Mouse (Mus musculus): ENCODE measurements around the gene Ptprs. TPM values are rescaled to one million over a fixed set of nuclear protein-coding genes. Genes with fewer than 3 reads are reported as not detected.

Ptprs gene
- polyA plus RNA-seq, 1 experiment from 2014 or later = 22.2 TPM

GRCm38 (mm10) chr17:56475584-56476401 lies 490 bp downstream of the Ptprs start:
- 1% methylated on average over 37 of the region's 66 CpGs for WGBS
- H3K27ac ChIP-seq (replicated peaks) = peak overlapping the region; percentile 53
- H3K4me2 ChIP-seq (replicated peaks; ENCODE audit: low read depth) = peak overlapping the region; percentile 94
- H3K4me1 ChIP-seq (replicated peaks; ENCODE audit: control insufficient read depth, insufficient read depth) = peaks cover 12% of the 10 kb centered on the region
- TF ChIP-seq EP300 (optimal IDR thresholded peaks at IDR 0.05) (no peak), CTCF (IDR thresholded peaks at IDR 0.05; ENCODE audit: low read depth) (no peak)
- DNase-seq (ENCODE audit: low spot score) = peak; percentile 27
- peak overlapping the region; percentile 67 for H3K9ac ChIP-seq (ENCODE audit: low read length)
- H3K27me3 ChIP-seq (ENCODE audit: control insufficient read depth, insufficient read depth, low read length) = peaks cover 3% of the 10 kb centered on the region; the same call in 1 of the 2 replicates
- ATAC-seq (ENCODE audit: low FRiP score, low TSS enrichment) = peak; percentile 7; the same call in 1 of the 2 replicates
- H3K36me3 ChIP-seq (ENCODE audit: control insufficient read depth, insufficient read depth, low read length) = no peaks in the 10 kb centered on the region
- H3K4me3 ChIP-seq (ENCODE audit: low read depth, low read length) = peak overlapping the region; percentile 64
- H3K9me3 ChIP-seq (ENCODE audit: control insufficient read depth, low read length) = no peaks in the 10 kb centered on the region

GRCm38 (mm10) chr17:56474831-56475581 lies 1.3 kb downstream of the Ptprs start:
- H3K4me3 ChIP-seq (ENCODE audit: low read depth, low read length) = peak overlapping the region; percentile 64
- peak overlapping the region; percentile 94 for H3K4me2 ChIP-seq (replicated peaks; ENCODE audit: low read depth)
- peak overlapping the region; percentile 67 for H3K9ac ChIP-seq (ENCODE audit: low read length)
- no peak overlapping the region for H3K27ac ChIP-seq (replicated peaks)
- TF ChIP-seq CTCF (IDR thresholded peaks at IDR 0.05; ENCODE audit: low read depth) (no peak), EP300 (optimal IDR thresholded peaks at IDR 0.05) (no peak)
- H3K4me1 ChIP-seq (replicated peaks; ENCODE audit: control insufficient read depth, insufficient read depth) = peaks cover 17% of the 10 kb centered on the region
- peaks cover 3% of the 10 kb centered on the region; the same call in 1 of the 2 replicates for H3K27me3 ChIP-seq (ENCODE audit: control insufficient read depth, insufficient read depth, low read length)
- ATAC-seq (ENCODE audit: low FRiP score, low TSS enrichment) (no peak), DNase-seq (ENCODE audit: low spot score) (peak; percentile 40)
- WGBS = 2% methylated on average over 24 of the region's 24 CpGs
- no peaks in the 10 kb centered on the region for H3K9me3 ChIP-seq (ENCODE audit: control insufficient read depth, low read length)
- no peaks in the 10 kb centered on the region for H3K36me3 ChIP-seq (ENCODE audit: control insufficient read depth, insufficient read depth, low read length)

GRCm38 (mm10) chr17:56474311-56474830 lies 1.9 kb downstream of the Ptprs start:
- Histone ChIP-seq H3K27ac (replicated peaks) (no peak overlapping the region), H3K4me2 (replicated peaks; ENCODE audit: low read depth) (peak overlapping the region; percentile 94), H3K4me3 (ENCODE audit: low read depth, low read length) (peak overlapping the region; percentile 64), H3K27me3 (ENCODE audit: control insufficient read depth, insufficient read depth, low read length) (peaks cover 3% of the 10 kb centered on the region; the same call in 1 of the 2 replicates), H3K9me3 (ENCODE audit: control insufficient read depth, low read length) (no peaks in the 10 kb centered on the region), H3K4me1 (replicated peaks; ENCODE audit: control insufficient read depth, insufficient read depth) (peaks cover 17% of the 10 kb centered on the region), H3K9ac (ENCODE audit: low read length) (peak overlapping the region; percentile 67), H3K36me3 (ENCODE audit: control insufficient read depth, insufficient read depth, low read length) (no peaks in the 10 kb centered on the region)
- WGBS = 4% methylated on average over 28 of the region's 32 CpGs
- ATAC-seq (ENCODE audit: low FRiP score, low TSS enrichment) = no peak
- TF ChIP-seq EP300 (optimal IDR thresholded peaks at IDR 0.05) = no peak
- no peak for TF ChIP-seq CTCF (IDR thresholded peaks at IDR 0.05; ENCODE audit: low read depth)
- peak; percentile 19 for DNase-seq (ENCODE audit: low spot score)

GRCm38 (mm10) chr17:56473611-56473905 lies 2.7 kb downstream of the Ptprs start:
- 10% methylated on average over 11 of the region's 11 CpGs for WGBS
- ATAC-seq (ENCODE audit: low FRiP score, low TSS enrichment) (no peak), DNase-seq (ENCODE audit: low spot score) (no peak)
- no peak for TF ChIP-seq CTCF (IDR thresholded peaks at IDR 0.05; ENCODE audit: low read depth)
- TF ChIP-seq EP300 (optimal IDR thresholded peaks at IDR 0.05) = no peak
- H3K27ac ChIP-seq (replicated peaks) = no peak overlapping the region
- H3K27me3 ChIP-seq (ENCODE audit: control insufficient read depth, insufficient read depth, low read length) = peaks cover 3% of the 10 kb centered on the region; the same call in 1 of the 2 replicates
- peak overlapping the region; percentile 94 for H3K4me2 ChIP-seq (replicated peaks; ENCODE audit: low read depth)
- H3K36me3 ChIP-seq (ENCODE audit: control insufficient read depth, insufficient read depth, low read length) = no peaks in the 10 kb centered on the region
- H3K4me3 ChIP-seq (ENCODE audit: low read depth, low read length) = peak overlapping the region; percentile 64
- peaks cover 17% of the 10 kb centered on the region for H3K4me1 ChIP-seq (replicated peaks; ENCODE audit: control insufficient read depth, insufficient read depth)
- H3K9ac ChIP-seq (ENCODE audit: low read length) = 0 out of 2 replicates have a peak overlapping the region, but pooled peaks have one; percentile 67
- H3K9me3 ChIP-seq (ENCODE audit: control insufficient read depth, low read length) = no peaks in the 10 kb centered on the region

- Histone ChIP-seq H3K4me3 (ENCODE audit: low read depth, low read length) (peak overlapping the region; percentile 64), H3K4me1 (replicated peaks; ENCODE audit: control insufficient read depth, insufficient read depth) (peaks cover 18% of the 10 kb centered on the region), H3K9ac (ENCODE audit: low read length) (no peak overlapping the region; the same call in 1 of the 2 replicates), H3K4me2 (replicated peaks; ENCODE audit: low read depth) (peak overlapping the region; percentile 94), H3K9me3 (ENCODE audit: control insufficient read depth, low read length) (no peaks in the 10 kb centered on the region), H3K27ac (replicated peaks) (no peak overlapping the region), H3K36me3 (ENCODE audit: control insufficient read depth, insufficient read depth, low read length) (no peaks in the 10 kb centered on the region), H3K27me3 (ENCODE audit: control insufficient read depth, insufficient read depth, low read length) (peaks cover 3% of the 10 kb centered on the region; the same call in 1 of the 2 replicates)
- WGBS = 5% methylated on average over 50 of the region's 50 CpGs
- peak; percentile 76 for DNase-seq (ENCODE audit: low spot score)
- peak; percentile 27; the same call in 1 of the 2 replicates for ATAC-seq (ENCODE audit: low FRiP score, low TSS enrichment)
- TF ChIP-seq EP300 (optimal IDR thresholded peaks at IDR 0.05) (no peak), CTCF (IDR thresholded peaks at IDR 0.05; ENCODE audit: low read depth) (peak; percentile 68)
Measured at GRCm38 (mm10) chr17:56472733-56473610, 3.3 kb downstream of the Ptprs start.
